Mouse (Mus musculus): ENCODE measurements around the gene Gm14085.

DNA sequence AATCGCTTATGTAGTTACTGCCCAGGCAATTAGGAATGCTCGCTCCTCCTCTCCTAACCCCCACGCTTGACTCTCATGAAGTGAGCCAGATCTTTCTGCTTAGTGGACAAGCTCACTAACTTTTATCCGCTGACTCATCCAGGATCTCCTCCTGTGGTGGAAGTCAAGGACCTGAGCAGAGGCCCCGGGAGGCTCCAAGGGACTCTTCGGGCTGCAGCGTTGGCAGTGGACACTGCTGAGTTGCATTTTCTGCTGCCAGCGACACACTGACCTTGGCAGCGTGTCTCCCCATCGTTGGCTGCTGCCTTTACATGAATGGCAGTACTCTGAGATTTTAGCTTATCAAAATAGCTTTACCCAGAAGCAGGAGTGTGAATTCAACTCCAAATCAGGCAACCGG, 90.7 kb downstream of the Gm14085 start:
- TF ChIP-seq HCFC1 (IDR thresholded peaks at IDR 0.05; ENCODE audit: borderline replicate concordance, insufficient read depth, low read length) (no peak), CHD2 (IDR thresholded peaks at IDR 0.05; ENCODE audit: low read depth, low read length) (no peak)

Data from ES-E14 (cell line).